Mouse (Mus musculus): Measurements from ENCODE around the gene Nr2f2. TPM values are rescaled to one million over a fixed set of nuclear protein-coding genes. Genes with fewer than 3 reads are reported as not detected.

The Nr2f2 gene
- polyA plus RNA-seq, 1 experiment from 2014 or later, result 27.7 TPM

- 11% methylated on average over 20 of the region's 20 CpGs for WGBS
- Histone ChIP-seq H3K9me3 (replicated peaks) (no peaks in the 10 kb centered on the region), H3K4me1 (replicated peaks) (peaks cover 33% of the 10 kb centered on the region), H3K27me3 (replicated peaks) (peaks cover 52% of the 10 kb centered on the region), H3K4me2 (peak overlapping the region; percentile 99), H3K4me3 (peak overlapping the region; percentile 89), H3K36me3 (no peaks in the 10 kb centered on the region; the same call in 1 of the 2 replicates), H3K9ac (peak overlapping the region; percentile 92), H3K27ac (ENCODE audit: poor library complexity, severe bottlenecking) (peak overlapping the region; percentile 91)
- ATAC-seq (ENCODE audit: insufficient number of reproducible peaks, low FRiP score), result no peak
Measured at GRCm38 (mm10) chr7:70349981-70350670, 16.4 kb downstream of the Nr2f2 start.

DNA sequence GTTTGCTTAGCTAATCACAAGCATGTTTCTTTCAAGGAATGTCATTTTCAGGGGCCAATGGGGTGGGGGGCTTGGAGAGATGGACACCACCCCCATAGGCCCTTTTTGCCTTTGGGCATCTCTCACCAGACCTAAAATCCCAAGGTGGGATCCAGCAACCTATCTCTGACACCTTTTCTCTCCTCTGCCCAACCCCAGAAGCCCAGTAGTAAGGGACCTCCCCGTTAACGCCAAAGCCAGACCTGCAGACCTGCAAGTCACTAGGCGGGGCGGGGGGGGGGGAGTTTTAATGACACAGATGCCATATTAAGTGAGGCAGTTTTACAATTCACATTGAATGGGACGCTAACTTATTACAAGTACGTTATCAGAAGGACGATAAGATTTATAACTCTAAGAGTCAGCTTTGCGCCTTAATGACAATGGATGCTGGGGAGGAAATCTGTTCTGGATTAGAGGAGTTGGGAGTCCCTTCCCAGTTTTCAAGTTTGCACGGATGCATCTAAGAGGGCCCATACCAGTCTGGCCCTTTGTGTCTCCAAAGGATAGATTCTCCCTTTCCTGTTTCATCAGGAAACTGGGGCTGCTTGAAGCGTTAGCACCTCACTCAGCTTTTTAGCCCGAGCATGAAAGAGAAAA lies 17.4 kb downstream of the Nr2f2 start:
- Histone ChIP-seq H3K4me1 (replicated peaks) (peaks cover 29% of the 10 kb centered on the region), H3K4me3 (0 out of 2 replicates have a peak overlapping the region, but pooled peaks have one; percentile 2), H3K27ac (ENCODE audit: poor library complexity, severe bottlenecking) (no peak overlapping the region), H3K4me2 (peak overlapping the region; percentile 42), H3K36me3 (no peaks in the 10 kb centered on the region), H3K9ac (peak overlapping the region; percentile 41; the same call in 1 of the 2 replicates), H3K9me3 (replicated peaks) (no peaks in the 10 kb centered on the region), H3K27me3 (replicated peaks) (peaks cover 53% of the 10 kb centered on the region)
- 25% methylated on average over 11 of the region's 11 CpGs for WGBS
- no peak for ATAC-seq (ENCODE audit: insufficient number of reproducible peaks, low FRiP score)

DNA sequence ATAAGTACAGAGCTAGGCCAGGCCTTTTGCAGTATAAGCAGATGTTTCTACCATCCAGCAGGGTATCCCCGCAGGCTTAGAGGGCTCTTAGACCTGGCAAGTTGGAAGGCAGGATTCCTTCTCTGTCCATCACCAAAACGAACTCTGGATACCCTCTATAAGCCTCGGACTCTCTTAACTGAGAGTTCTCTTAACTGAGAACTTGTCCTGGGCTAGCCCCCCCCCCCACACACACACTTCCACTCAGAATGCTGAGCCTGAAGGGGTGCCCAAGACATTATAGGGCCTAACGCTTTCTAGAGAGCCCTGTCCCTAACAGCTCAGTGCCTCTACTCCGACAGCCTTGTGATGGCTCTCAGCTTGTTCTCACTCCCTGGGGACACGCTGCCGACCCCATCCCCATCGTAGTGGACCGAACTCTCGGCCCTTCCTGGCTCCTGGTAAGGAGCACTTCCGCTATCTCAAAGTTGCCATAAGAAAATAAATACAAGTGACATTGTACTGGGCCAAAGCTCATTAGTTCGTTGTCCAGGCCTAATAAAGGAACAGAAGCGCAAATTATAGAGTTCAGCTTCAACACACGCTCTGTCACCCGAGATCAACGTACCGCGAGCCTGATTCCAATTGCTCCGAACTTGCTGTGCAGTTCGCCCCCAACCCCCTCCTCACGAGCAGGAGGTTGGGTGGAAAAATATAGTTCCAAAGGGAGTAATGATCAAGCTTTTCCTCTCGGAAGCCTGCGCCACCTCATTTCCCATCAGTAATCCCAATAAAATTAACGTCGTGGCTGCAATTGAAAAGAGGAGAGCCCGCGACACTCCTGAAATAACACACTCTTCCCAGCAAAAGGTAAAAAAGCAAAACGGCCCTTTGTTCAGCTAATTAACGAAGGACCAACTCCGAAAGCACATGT lies 18.2 kb downstream of the Nr2f2 start:
- Histone ChIP-seq H3K4me1 (replicated peaks) (peaks cover 29% of the 10 kb centered on the region), H3K9ac (0 out of 2 replicates have a peak overlapping the region, but pooled peaks have one; percentile 41), H3K27ac (ENCODE audit: poor library complexity, severe bottlenecking) (no peak overlapping the region), H3K27me3 (replicated peaks) (peaks cover 61% of the 10 kb centered on the region), H3K4me2 (peak overlapping the region; percentile 42), H3K4me3 (0 out of 2 replicates have a peak overlapping the region, but pooled peaks have one; percentile 2), H3K9me3 (replicated peaks) (no peaks in the 10 kb centered on the region), H3K36me3 (no peaks in the 10 kb centered on the region)
- ATAC-seq (ENCODE audit: insufficient number of reproducible peaks, low FRiP score), result no peak
- 16% methylated on average over 30 of the region's 30 CpGs for WGBS

DNA sequence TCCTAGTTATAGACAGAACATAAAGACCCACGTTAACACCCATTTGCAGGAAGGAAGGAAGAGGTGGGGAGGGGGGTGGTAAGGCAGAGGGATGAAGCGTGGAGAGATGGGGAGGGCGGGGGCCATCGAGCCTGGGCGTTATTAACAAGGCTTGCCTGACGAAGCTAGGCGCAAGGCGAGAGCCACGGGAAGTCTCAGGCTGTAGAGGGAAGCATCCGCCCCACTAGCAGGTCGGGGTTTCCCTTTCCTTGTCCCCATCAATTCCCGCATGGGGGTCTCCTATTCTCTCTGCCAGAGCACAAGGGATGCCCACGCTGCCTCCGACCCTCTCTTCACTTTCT lies 18.9 kb downstream of the Nr2f2 start:
- Histone ChIP-seq H3K27ac (ENCODE audit: poor library complexity, severe bottlenecking) (no peak overlapping the region), H3K27me3 (replicated peaks) (peaks cover 68% of the 10 kb centered on the region), H3K4me3 (no peak overlapping the region), H3K9me3 (replicated peaks) (no peaks in the 10 kb centered on the region), H3K36me3 (no peaks in the 10 kb centered on the region), H3K4me2 (peak overlapping the region; percentile 42; the same call in 1 of the 2 replicates), H3K9ac (no peak overlapping the region), H3K4me1 (replicated peaks) (peaks cover 29% of the 10 kb centered on the region)
- ATAC-seq (ENCODE audit: insufficient number of reproducible peaks, low FRiP score), result no peak
- 16% methylated on average over 14 of the region's 14 CpGs for WGBS

DNA sequence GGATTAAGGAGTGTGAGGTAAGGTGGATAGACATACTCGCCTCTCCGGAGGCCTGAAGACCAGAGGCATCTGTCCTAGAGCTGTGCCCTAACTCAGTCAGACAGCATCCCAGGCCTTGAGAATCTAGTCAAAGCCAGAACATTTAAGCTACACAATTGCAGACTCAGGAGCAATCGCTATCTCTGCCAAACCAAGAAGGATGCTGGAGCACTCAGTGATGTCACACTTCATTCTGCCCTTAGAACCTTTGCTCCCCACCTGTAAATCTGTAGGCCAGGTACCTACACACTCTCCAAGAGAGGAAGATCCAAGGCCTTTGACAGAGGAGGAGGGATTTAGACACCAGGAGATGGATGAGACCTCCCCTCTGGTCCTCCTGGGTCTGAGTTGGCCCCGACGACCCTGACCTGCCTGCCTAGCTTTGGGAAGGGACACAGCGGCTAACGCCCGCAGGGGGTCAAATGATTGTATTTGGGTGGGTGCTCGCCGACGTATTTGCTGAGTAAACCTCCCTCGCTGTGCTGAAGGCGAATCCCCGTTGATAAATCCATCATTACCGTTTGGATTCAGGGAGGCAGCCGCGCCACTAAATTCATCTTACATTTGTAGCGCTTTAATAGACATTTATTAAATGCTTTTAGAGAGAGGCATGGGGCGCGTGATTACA lies 19.5 kb downstream of the Nr2f2 start:
- no peak overlapping the region for H3K4me3 ChIP-seq
- peaks cover 69% of the 10 kb centered on the region for H3K27me3 ChIP-seq (replicated peaks)
- no peak for ATAC-seq (ENCODE audit: insufficient number of reproducible peaks, low FRiP score)
- 22% methylated on average over 20 of the region's 20 CpGs for WGBS
- H3K9me3 ChIP-seq (replicated peaks), result no peaks in the 10 kb centered on the region
- no peaks in the 10 kb centered on the region for H3K36me3 ChIP-seq
- peaks cover 29% of the 10 kb centered on the region for H3K4me1 ChIP-seq (replicated peaks)
- H3K9ac ChIP-seq, result no peak overlapping the region
- no peak overlapping the region for H3K4me2 ChIP-seq
- no peak overlapping the region for H3K27ac ChIP-seq (ENCODE audit: poor library complexity, severe bottlenecking)

GRCm38 (mm10) chr7:70346010-70346536 lies 20.5 kb downstream of the Nr2f2 start:
- WGBS, result under 1% methylated on average over 35 of the region's 35 CpGs
- Histone ChIP-seq H3K27ac (ENCODE audit: poor library complexity, severe bottlenecking) (no peak overlapping the region), H3K4me2 (peak overlapping the region; percentile 90), H3K9me3 (replicated peaks) (no peaks in the 10 kb centered on the region), H3K36me3 (no peaks in the 10 kb centered on the region), H3K4me3 (peak overlapping the region; percentile 49), H3K4me1 (replicated peaks) (peaks cover 29% of the 10 kb centered on the region), H3K27me3 (replicated peaks) (peaks cover 77% of the 10 kb centered on the region), H3K9ac (peak overlapping the region; percentile 63)
- peak; percentile 55 for ATAC-seq (ENCODE audit: insufficient number of reproducible peaks, low FRiP score)

DNA sequence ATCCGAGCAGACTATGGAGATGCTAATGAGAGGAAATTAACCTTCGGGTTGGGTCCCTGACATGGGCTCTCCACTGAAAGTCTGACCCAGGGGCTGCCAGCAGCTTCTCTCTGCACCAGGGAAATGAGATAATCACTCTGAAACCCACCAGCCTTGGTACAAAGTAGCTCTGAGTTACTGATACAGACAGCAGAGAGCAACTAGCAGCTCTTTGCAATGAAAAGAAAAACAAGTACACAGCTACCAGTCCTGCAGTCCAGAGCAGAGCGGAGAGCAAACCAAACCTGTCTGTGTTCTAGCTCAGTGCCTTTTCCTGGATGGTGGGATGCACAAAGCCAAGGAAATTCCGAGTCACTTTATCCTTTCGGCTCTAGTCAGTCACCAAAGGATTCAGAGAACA lies 23.1 kb downstream of the Nr2f2 start:
- Histone ChIP-seq H3K4me3 (no peak overlapping the region), H3K4me2 (no peak overlapping the region), H3K9me3 (replicated peaks) (no peaks in the 10 kb centered on the region), H3K4me1 (replicated peaks) (peaks cover 13% of the 10 kb centered on the region), H3K27me3 (replicated peaks) (peaks cover 81% of the 10 kb centered on the region), H3K9ac (no peak overlapping the region), H3K36me3 (no peaks in the 10 kb centered on the region), H3K27ac (ENCODE audit: poor library complexity, severe bottlenecking) (no peak overlapping the region)
- ATAC-seq (ENCODE audit: insufficient number of reproducible peaks, low FRiP score), result no peak
- WGBS, result 21% methylated on average over 5 of the region's 5 CpGs

DNA sequence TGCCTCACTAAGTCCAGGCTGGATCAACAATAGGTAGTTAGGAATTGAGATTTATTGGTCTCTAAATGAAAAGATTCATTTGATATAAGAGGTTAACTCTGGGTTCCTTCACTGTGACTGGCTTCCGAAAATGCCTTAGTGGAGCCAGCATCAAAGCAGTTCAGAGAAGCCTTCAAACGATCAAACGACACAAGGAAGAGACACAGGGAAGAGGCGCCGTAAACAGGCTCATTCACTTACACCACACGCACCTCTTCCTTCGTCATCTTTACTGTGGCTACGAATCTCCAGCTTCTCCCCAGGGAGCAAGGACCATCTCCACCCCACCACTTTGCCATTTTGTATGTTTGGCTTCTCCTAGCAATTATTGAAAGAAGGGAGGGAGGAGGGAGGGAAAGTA lies 23.8 kb downstream of the Nr2f2 start:
- H3K27me3 ChIP-seq (replicated peaks), result peaks cover 81% of the 10 kb centered on the region
- no peak for ATAC-seq (ENCODE audit: insufficient number of reproducible peaks, low FRiP score)
- no peak overlapping the region for H3K9ac ChIP-seq
- H3K4me3 ChIP-seq, result no peak overlapping the region
- H3K27ac ChIP-seq (ENCODE audit: poor library complexity, severe bottlenecking), result no peak overlapping the region
- H3K9me3 ChIP-seq (replicated peaks), result no peaks in the 10 kb centered on the region
- H3K4me1 ChIP-seq (replicated peaks), result peaks cover 10% of the 10 kb centered on the region; the same call in 1 of the 2 replicates
- 21% methylated on average over 8 of the region's 8 CpGs for WGBS
- H3K4me2 ChIP-seq, result no peak overlapping the region
- no peaks in the 10 kb centered on the region for H3K36me3 ChIP-seq

- Histone ChIP-seq H3K9ac (no peak overlapping the region), H3K27ac (ENCODE audit: poor library complexity, severe bottlenecking) (no peak overlapping the region), H3K4me2 (no peak overlapping the region), H3K27me3 (replicated peaks) (peaks cover 83% of the 10 kb centered on the region), H3K9me3 (replicated peaks) (no peaks in the 10 kb centered on the region), H3K4me1 (replicated peaks) (peaks cover 10% of the 10 kb centered on the region; the same call in 1 of the 2 replicates), H3K4me3 (no peak overlapping the region), H3K36me3 (no peaks in the 10 kb centered on the region)
- WGBS, result 45% methylated on average over 2 of the region's 2 CpGs
- no peak for ATAC-seq (ENCODE audit: insufficient number of reproducible peaks, low FRiP score)
Measured at GRCm38 (mm10) chr7:70342076-70342475, 24.5 kb downstream of the Nr2f2 start.

GRCm38 (mm10) chr7:70339998-70340630 lies 26.4 kb downstream of the Nr2f2 start:
- no peak overlapping the region for H3K4me3 ChIP-seq
- no peaks in the 10 kb centered on the region for H3K36me3 ChIP-seq
- H3K9me3 ChIP-seq (replicated peaks), result no peaks in the 10 kb centered on the region
- H3K4me1 ChIP-seq (replicated peaks), result peaks cover 7% of the 10 kb centered on the region; the same call in 1 of the 2 replicates
- no peak overlapping the region for H3K9ac ChIP-seq
- peaks cover 89% of the 10 kb centered on the region for H3K27me3 ChIP-seq (replicated peaks)
- 27% methylated on average over 12 of the region's 12 CpGs for WGBS
- peak; percentile 39; the same call in 1 of the 2 replicates for ATAC-seq (ENCODE audit: insufficient number of reproducible peaks, low FRiP score)
- no peak overlapping the region for H3K4me2 ChIP-seq
- no peak overlapping the region for H3K27ac ChIP-seq (ENCODE audit: poor library complexity, severe bottlenecking)

Data from heart, embryonic 12.5 days (tissue).